Mouse (Mus musculus) cerebellum, adult 2 months (tissue): ENCODE data around the gene Cd27.

ENCODE experiments used
- CTCF ChIP-seq: fragments of 200-500 bp; IDR thresholded peaks from 2 replicates; pipeline ENCODE4 v1.5.1; 2011; ENCODE audit warnings: low read depth, mild to moderate bottlenecking, control low read depth, low read length, moderate library complexity, borderline replicate concordance; ENCODE audit not compliant: insufficient read depth
- POLR2A ChIP-seq: fragments of 200-500 bp; IDR thresholded peaks from 2 replicates; pipeline ENCODE4 v1.6.1; 2011; ENCODE audit warnings: low read length, control low read depth, borderline replicate concordance; ENCODE audit not compliant: insufficient read depth

GRCm38 (mm10) chr6:125217899-125218298, 18.9 kb downstream of the Cd27 start:
- TF ChIP-seq POLR2A (no peak), CTCF (no peak)
